Mouse (Mus musculus) neural tube, embryonic 15.5 days (tissue): ENCODE measurements at regions not wholly inside any gene's neighbourhood (a gene's known extent, or its start where the extent isn't known, plus 50 kb on each side); places are given as distances from the start of the nearest gene placed in this dataset.

Source experiments
- ATAC-seq: fragments of 200-750 bp; cut with Nextera tagmentation; 2 replicates; pipeline ENCODE4 v1.8.0; 2017; ENCODE audit warnings: mild to moderate bottlenecking, moderate TSS enrichment, moderate library complexity; ENCODE audit not compliant: low FRiP score
- H3K27ac ChIP-seq: fragments of 300-500 bp; sonication (generic); replicated peaks from 2 replicates; pipeline ENCODE4 v1.5.1; 2015; ENCODE audit warnings: mild to moderate bottlenecking, inconsistent platforms
- H3K27me3 ChIP-seq: fragments of 300-500 bp; sonication (generic); replicated peaks from 2 replicates; pipeline ENCODE4 v1.6.1; 2015; ENCODE audit warnings: inconsistent platforms
- H3K36me3 ChIP-seq: fragments of 300-500 bp; sonication (generic); 2 replicates; pipeline ENCODE4 v1.6.1; 2015; ENCODE audit warnings: inconsistent platforms
- H3K4me1 ChIP-seq: fragments of 300-500 bp; sonication (generic); 2 replicates; pipeline ENCODE4 v1.6.1; 2015; ENCODE audit warnings: inconsistent platforms
- H3K4me2 ChIP-seq: fragments of 300-500 bp; sonication (generic); 2 replicates; pipeline ENCODE4 v1.6.1; 2015; ENCODE audit warnings: inconsistent platforms, mild to moderate bottlenecking, moderate library complexity
- H3K4me3 ChIP-seq: fragments of 300-500 bp; sonication (generic); replicated peaks from 2 replicates; pipeline ENCODE4 v1.5.1; 2015; ENCODE audit warnings: mild to moderate bottlenecking, inconsistent platforms
- H3K9ac ChIP-seq: fragments of 300-500 bp; sonication (generic); replicated peaks from 2 replicates; pipeline ENCODE4 v1.6.1; 2015; ENCODE audit warnings: mild to moderate bottlenecking, inconsistent platforms
- H3K9me3 ChIP-seq: fragments of 300-500 bp; sonication (generic); replicated peaks from 2 replicates; pipeline ENCODE4 v1.6.1; 2016; ENCODE audit warnings: inconsistent platforms
- WGBS: fragments of 180-500 bp; shearing (Covaris S2); methylation state at CpG from one replicate; pipeline ENCODE4 v1.1.7; 2015; ENCODE audit warnings: mixed read lengths; 5-methylcytosine and 5-hydroxymethylcytosine counted together

- ATAC-seq = no peak
- no peak overlapping the region for H3K27ac ChIP-seq
- 88% methylated on average over 3 of the region's 3 CpGs for WGBS
Observed at GRCm38 (mm10) chr13:37675718-37676117, 102.5 kb upstream of the Rreb1 start.

GRCm38 (mm10) chr13:37676912-37677311, 101.3 kb upstream of the Rreb1 start:
- 0 out of 2 replicates have a peak, but pooled peaks cover 3% of the 10 kb centered on the region for H3K4me1 ChIP-seq
- H3K9me3 ChIP-seq = no peaks in the 10 kb centered on the region
- no peaks in the 10 kb centered on the region for H3K27me3 ChIP-seq
- ATAC-seq = no peak
- H3K36me3 ChIP-seq = no peaks in the 10 kb centered on the region
- 87% methylated on average over 6 of the region's 6 CpGs for WGBS
- no peak overlapping the region for H3K4me3 ChIP-seq
- no peak overlapping the region for H3K9ac ChIP-seq
- no peak overlapping the region for H3K27ac ChIP-seq
- H3K4me2 ChIP-seq = no peak overlapping the region

More at GRCm38 (mm10) chr13:37675718-37676117, 102.5 kb upstream of the Rreb1 start:
- Histone ChIP-seq H3K4me2 (no peak overlapping the region), H3K27me3 (no peaks in the 10 kb centered on the region), H3K9me3 (no peaks in the 10 kb centered on the region), H3K4me1 (no peaks in the 10 kb centered on the region), H3K4me3 (no peak overlapping the region), H3K36me3 (no peaks in the 10 kb centered on the region), H3K9ac (no peak overlapping the region)

- Histone ChIP-seq H3K36me3 (no peaks in the 10 kb centered on the region), H3K9ac (no peak overlapping the region), H3K4me3 (no peak overlapping the region), H3K9me3 (no peaks in the 10 kb centered on the region), H3K27me3 (no peaks in the 10 kb centered on the region), H3K27ac (no peak overlapping the region), H3K4me2 (no peak overlapping the region), H3K4me1 (0 out of 2 replicates have a peak, but pooled peaks cover 3% of the 10 kb centered on the region)
- no peak for ATAC-seq
- WGBS = 89% methylated on average over 12 of the region's 12 CpGs
Observed at GRCm38 (mm10) chr13:37678251-37678650, 99.9 kb upstream of the Rreb1 start.

GRCm38 (mm10) chr13:37678772-37679171, 99.4 kb upstream of the Rreb1 start:
- H3K27ac ChIP-seq = no peak overlapping the region
- 95% methylated on average over 9 of the region's 9 CpGs for WGBS
- H3K9ac ChIP-seq = no peak overlapping the region
- H3K4me1 ChIP-seq = 0 out of 2 replicates have a peak, but pooled peaks cover 3% of the 10 kb centered on the region
- no peak for ATAC-seq
- no peak overlapping the region for H3K4me3 ChIP-seq
- no peaks in the 10 kb centered on the region for H3K36me3 ChIP-seq
- H3K27me3 ChIP-seq = no peaks in the 10 kb centered on the region
- no peaks in the 10 kb centered on the region for H3K9me3 ChIP-seq
- H3K4me2 ChIP-seq = no peak overlapping the region

- no peak overlapping the region for H3K9ac ChIP-seq
- WGBS = 31% methylated on average over 4 of the region's 4 CpGs
- ATAC-seq = peak; percentile 63
Observed at GRCm38 (mm10) chr13:37680837-37681619, 97.2 kb upstream of the Rreb1 start.

GRCm38 (mm10) chr13:37683045-37683679, 95.0 kb upstream of the Rreb1 start:
- WGBS = 87% methylated on average over 6 of the region's 6 CpGs

More at GRCm38 (mm10) chr13:37680837-37681619, 97.2 kb upstream of the Rreb1 start:
- Histone ChIP-seq H3K27ac (no peak overlapping the region), H3K4me3 (no peak overlapping the region), H3K27me3 (no peaks in the 10 kb centered on the region), H3K9me3 (no peaks in the 10 kb centered on the region), H3K4me1 (0 out of 2 replicates have a peak, but pooled peaks cover 3% of the 10 kb centered on the region), H3K4me2 (no peak overlapping the region), H3K36me3 (no peaks in the 10 kb centered on the region)

GRCm38 (mm10) chr13:37685617-37686016, 92.6 kb upstream of the Rreb1 start:
- no peaks in the 10 kb centered on the region for H3K27me3 ChIP-seq
- no peak overlapping the region for H3K4me2 ChIP-seq
- H3K9me3 ChIP-seq = no peaks in the 10 kb centered on the region
- no peak overlapping the region for H3K27ac ChIP-seq
- no peak overlapping the region for H3K9ac ChIP-seq
- 83% methylated on average over 2 of the region's 2 CpGs for WGBS
- 0 out of 2 replicates have a peak, but pooled peaks cover 3% of the 10 kb centered on the region for H3K4me1 ChIP-seq
- ATAC-seq = no peak
- no peak overlapping the region for H3K4me3 ChIP-seq
- H3K36me3 ChIP-seq = no peaks in the 10 kb centered on the region

More at GRCm38 (mm10) chr13:37683045-37683679, 95.0 kb upstream of the Rreb1 start:
- Histone ChIP-seq H3K27me3 (no peaks in the 10 kb centered on the region), H3K4me3 (no peak overlapping the region), H3K4me2 (no peak overlapping the region), H3K9me3 (no peaks in the 10 kb centered on the region), H3K36me3 (no peaks in the 10 kb centered on the region), H3K9ac (no peak overlapping the region), H3K4me1 (0 out of 2 replicates have a peak, but pooled peaks cover 3% of the 10 kb centered on the region), H3K27ac (no peak overlapping the region)
- no peak for ATAC-seq

- 64% methylated on average over 2 of the region's 2 CpGs for WGBS
- H3K36me3 ChIP-seq = no peaks in the 10 kb centered on the region
- H3K4me3 ChIP-seq = no peak overlapping the region
- no peaks in the 10 kb centered on the region for H3K9me3 ChIP-seq
- H3K27me3 ChIP-seq = no peaks in the 10 kb centered on the region
- H3K4me2 ChIP-seq = no peak overlapping the region
- no peak overlapping the region for H3K27ac ChIP-seq
- H3K4me1 ChIP-seq = no peaks in the 10 kb centered on the region
- ATAC-seq = no peak
- no peak overlapping the region for H3K9ac ChIP-seq
Observed at GRCm38 (mm10) chr13:37686109-37686508, 92.1 kb upstream of the Rreb1 start.

GRCm38 (mm10) chr13:37689127-37689777, 88.9 kb upstream of the Rreb1 start:
- ATAC-seq = no peak
- 84% methylated on average over 6 of the region's 6 CpGs for WGBS

GRCm38 (mm10) chr13:37691855-37692445, 86.2 kb upstream of the Rreb1 start:
- Histone ChIP-seq H3K4me1 (no peaks in the 10 kb centered on the region), H3K27ac (no peak overlapping the region), H3K27me3 (no peaks in the 10 kb centered on the region), H3K4me2 (no peak overlapping the region), H3K36me3 (no peaks in the 10 kb centered on the region), H3K4me3 (no peak overlapping the region), H3K9me3 (no peaks in the 10 kb centered on the region), H3K9ac (no peak overlapping the region)
- 89% methylated on average over 5 of the region's 5 CpGs for WGBS
- no peak for ATAC-seq

More at GRCm38 (mm10) chr13:37689127-37689777, 88.9 kb upstream of the Rreb1 start:
- no peak overlapping the region for H3K4me3 ChIP-seq
- no peaks in the 10 kb centered on the region for H3K9me3 ChIP-seq
- no peaks in the 10 kb centered on the region for H3K36me3 ChIP-seq
- H3K27ac ChIP-seq = no peak overlapping the region
- no peaks in the 10 kb centered on the region for H3K4me1 ChIP-seq
- no peak overlapping the region for H3K9ac ChIP-seq
- no peaks in the 10 kb centered on the region for H3K27me3 ChIP-seq
- H3K4me2 ChIP-seq = no peak overlapping the region

- no peak overlapping the region for H3K9ac ChIP-seq
Observed at GRCm38 (mm10) chr13:37693617-37694016, 84.6 kb upstream of the Rreb1 start.

More at GRCm38 (mm10) chr13:37693617-37694016, 84.6 kb upstream of the Rreb1 start:
- Histone ChIP-seq H3K4me1 (no peaks in the 10 kb centered on the region), H3K27ac (no peak overlapping the region), H3K4me3 (no peak overlapping the region), H3K4me2 (no peak overlapping the region), H3K27me3 (no peaks in the 10 kb centered on the region), H3K9me3 (no peaks in the 10 kb centered on the region), H3K36me3 (no peaks in the 10 kb centered on the region)
- no peak for ATAC-seq
- WGBS = 87% methylated on average over 3 of the region's 3 CpGs
